Mouse (Mus musculus) heart, postnatal 10 days (tissue): ENCODE measurements around the gene Sh3kbp1. TPM values are rescaled to one million over a fixed set of nuclear protein-coding genes. Genes with fewer than 3 reads are reported as not detected.

Experiments
- DNase-seq, 2 experiments: peaks; one replicate each; pipeline ENCODE4 v3.0.0; 2021
- intact Hi-C: fragments of 180-260 bp; cut with DNase I; formaldehyde crosslinking; loops from one replicate; pipeline ENCODE4 v1.15.1; 2025
- total RNA-seq, 2 experiments: library from RNA; stranded (reverse); gene quantifications; 2 replicates each; pipeline ENCODE4 v1.2.3; 2021

Sh3kbp1 gene
- total RNA-seq, 2 experiments from 2014 or later = 214 to 218 TPM

DNA sequence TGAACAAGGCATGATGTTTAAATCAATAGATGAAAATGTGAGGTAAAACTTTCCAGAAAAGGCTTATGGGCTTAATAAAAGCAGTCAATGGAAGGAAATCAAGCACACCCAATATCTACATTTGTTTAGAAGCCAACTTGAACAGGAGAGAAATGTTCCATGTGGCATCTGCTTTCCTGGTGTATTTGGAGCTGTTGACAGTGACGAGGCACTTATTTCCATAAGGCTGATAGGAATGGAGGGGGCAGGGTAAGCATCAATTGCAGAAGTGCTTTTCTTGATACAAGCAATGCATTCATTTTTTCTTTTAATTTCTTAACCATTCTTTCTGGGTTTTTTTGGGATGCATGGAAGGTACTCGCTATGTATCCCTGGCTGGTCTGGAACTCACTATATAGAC lies 106.9 kb downstream of the Sh3kbp1 start:
- DNase-seq = no peak
- intact Hi-C loops = no loop called here

- intact Hi-C loops = no loop called here
- no peak for DNase-seq
Observed at GRCm38 (mm10) chrX:159735513-159736099, 108.5 kb downstream of the Sh3kbp1 start.

DNA sequence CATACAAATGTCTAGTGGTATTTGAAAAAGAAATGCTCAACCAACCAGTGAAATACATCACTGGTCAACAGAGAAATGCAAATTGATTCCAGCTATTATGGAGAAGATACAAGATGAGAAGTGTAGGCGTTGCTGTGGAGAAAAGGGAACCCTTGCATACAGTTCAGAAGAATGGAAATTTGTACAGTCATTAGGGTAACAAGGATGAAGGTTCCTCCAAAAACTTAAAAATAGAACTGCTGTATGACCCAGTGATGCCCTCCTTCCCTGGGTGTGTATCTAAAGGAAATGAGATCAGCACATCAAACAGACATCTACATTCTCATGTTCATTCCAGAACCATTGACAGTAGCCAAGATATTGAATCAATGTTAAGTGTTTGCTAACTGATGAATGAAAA lies 110.3 kb downstream of the Sh3kbp1 start:
- intact Hi-C loops = no loop called here
- no peak for DNase-seq

DNA sequence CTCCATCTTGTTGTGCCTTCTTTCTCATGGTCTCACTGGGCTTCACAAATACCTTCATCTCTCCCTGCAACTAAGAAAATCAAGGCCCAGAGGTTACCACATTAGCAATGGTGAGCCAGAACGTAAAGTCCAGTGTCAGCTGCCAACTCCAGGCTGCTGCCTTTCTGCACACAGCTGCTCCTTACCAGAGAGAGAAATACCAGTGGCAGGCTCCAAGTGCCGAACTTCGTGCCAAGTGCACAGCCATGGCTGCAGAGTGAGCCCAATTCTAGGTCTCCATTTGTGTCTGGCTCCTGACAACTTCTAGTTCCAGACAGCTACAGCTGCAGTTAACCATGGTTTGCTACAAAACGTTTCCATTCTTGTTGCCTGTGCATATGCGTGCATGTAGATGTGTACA lies 117.0 kb downstream of the Sh3kbp1 start:
- intact Hi-C loops = no loop called here
- peak; percentile 43 to 50 for DNase-seq

GRCm38 (mm10) chrX:159744620-159745019 lies 117.5 kb downstream of the Sh3kbp1 start:
- DNase-seq = no peak
- intact Hi-C loops = no loop called here

DNA sequence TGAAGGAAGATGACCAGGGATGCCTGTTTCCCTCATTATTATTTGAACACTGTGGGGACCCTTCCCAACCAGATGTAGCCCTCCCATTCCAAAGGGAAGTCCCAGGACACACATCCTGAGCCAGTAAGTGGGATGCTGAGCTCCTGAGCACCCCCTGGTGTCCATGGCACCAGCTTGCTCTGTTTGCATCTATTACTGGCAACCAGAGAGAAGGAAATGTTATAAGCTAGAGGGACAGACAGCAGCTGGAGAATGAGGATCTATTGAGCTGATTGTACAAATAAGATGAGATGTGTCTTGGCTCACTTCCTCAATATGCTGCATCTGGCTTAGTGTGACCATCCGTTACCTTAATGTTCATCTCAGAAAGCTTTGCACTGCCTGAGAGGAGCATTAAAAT lies 124.8 kb downstream of the Sh3kbp1 start:
- intact Hi-C loops = loop anchor here (1.0 to 10.0 kb wide), 3 partner anchors 126 to 365 kb away; no protein-coding TSS in a partner anchor
- DNase-seq = peak; percentile 44 to 62

GRCm38 (mm10) chrX:159756261-159756660 lies 129.2 kb downstream of the Sh3kbp1 start:
- intact Hi-C loops = loop anchor here (10.0 kb wide), 1 partner anchor 209 kb away; no protein-coding TSS in a partner anchor
- DNase-seq = no peak

DNA sequence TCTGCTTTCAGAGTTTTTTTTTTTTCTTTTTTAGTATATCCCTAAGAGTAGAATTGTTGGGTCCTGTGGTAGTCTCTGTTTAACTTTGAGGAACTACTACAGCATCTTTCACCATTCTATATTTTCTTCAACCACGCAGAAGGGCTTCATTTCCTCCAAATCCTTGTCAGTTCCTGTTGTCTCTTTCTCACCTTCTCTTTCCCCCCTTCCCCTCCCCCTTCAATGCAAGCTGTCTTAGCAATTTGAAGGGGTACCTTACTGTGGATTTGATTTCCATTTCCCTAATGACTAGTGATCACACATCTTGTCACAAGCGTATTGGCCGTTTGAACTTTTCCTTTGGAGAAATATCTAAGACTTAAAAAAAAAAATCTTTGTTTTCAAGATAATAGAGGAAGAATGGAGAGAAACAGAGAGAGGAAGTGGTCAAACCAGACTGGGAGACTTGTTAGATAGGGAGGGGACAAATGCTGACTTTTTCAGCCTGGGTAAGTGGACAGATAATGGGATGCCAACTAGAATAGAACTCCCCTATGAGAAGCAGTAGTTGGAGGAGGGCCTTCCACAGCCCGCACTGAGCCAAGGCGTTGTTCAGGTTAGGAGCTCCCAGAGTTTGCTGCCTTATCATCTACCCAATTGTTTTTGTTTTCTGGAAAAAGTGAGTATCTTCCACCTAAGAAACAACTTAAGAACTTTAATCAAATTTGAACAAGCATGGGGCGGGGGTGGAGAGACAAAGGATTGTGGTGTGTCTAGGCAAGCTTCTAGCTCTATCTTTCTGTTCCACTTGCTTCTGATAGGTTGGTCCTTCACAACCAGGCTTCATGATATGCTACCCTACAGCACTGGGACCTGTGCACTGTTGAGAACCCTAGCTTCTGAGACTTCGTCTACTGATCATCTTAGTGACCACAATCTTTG lies 130.1 kb downstream of the Sh3kbp1 start:
- no peak for DNase-seq
- intact Hi-C loops = loop anchor here (10.0 kb wide), 1 partner anchor 208 kb away; no protein-coding TSS in a partner anchor

GRCm38 (mm10) chrX:159757854-159758540 lies 130.9 kb downstream of the Sh3kbp1 start:
- DNase-seq = peak in 1 of 2 experiments; percentile 11

GRCm38 (mm10) chrX:159763801-159764200 lies 136.7 kb downstream of the Sh3kbp1 start:
- DNase-seq = no peak
- intact Hi-C loops = no loop called here

More at GRCm38 (mm10) chrX:159757854-159758540, 130.9 kb downstream of the Sh3kbp1 start:
- intact Hi-C loops = loop anchor here (10.0 kb wide), 1 partner anchor 207 kb away; no protein-coding TSS in a partner anchor

- DNase-seq = no peak
- intact Hi-C loops = loop anchor here (5.0 kb wide), 1 partner anchor 139 kb away; the partner anchor contains the start of gene Sh3kbp1
Observed at GRCm38 (mm10) chrX:159765850-159766249, 138.8 kb downstream of the Sh3kbp1 start.

GRCm38 (mm10) chrX:159769005-159769404 lies 141.9 kb downstream of the Sh3kbp1 start:
- DNase-seq = no peak

GRCm38 (mm10) chrX:159769773-159770172 lies 142.7 kb downstream of the Sh3kbp1 start:
- intact Hi-C loops = loop anchor here (5.0 kb wide), 1 partner anchor 142 kb away; the partner anchor contains the start of gene Sh3kbp1
- DNase-seq = no peak

More at GRCm38 (mm10) chrX:159769005-159769404, 141.9 kb downstream of the Sh3kbp1 start:
- intact Hi-C loops = loop anchor here (5.0 kb wide), 1 partner anchor 142 kb away; the partner anchor contains the start of gene Sh3kbp1

DNA sequence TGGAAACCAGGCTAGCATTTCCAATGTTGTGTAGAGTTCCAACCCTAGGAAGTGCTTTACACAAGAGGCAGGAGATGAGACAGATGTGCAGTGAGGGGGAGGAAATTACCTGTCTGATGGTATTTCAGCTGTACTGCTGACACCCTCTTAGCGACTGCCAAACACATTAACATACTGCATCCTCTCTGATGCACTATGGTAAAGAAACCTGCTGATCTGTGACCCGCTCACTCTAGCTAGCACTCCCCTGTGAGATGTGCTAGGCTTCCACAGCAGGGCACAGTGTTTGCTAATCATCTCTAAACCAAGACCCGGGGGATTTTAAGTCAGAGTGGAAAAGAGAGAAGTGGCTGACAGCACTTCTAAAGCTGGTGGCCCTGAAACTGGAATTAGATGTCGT lies 145.1 kb downstream of the Sh3kbp1 start:
- DNase-seq = no peak

GRCm38 (mm10) chrX:159775042-159775441 lies 148.0 kb downstream of the Sh3kbp1 start:
- no peak for DNase-seq
- intact Hi-C loops = no loop called here

More for the DNA sequence above, 145.1 kb downstream of the Sh3kbp1 start:
- intact Hi-C loops = no loop called here

DNA sequence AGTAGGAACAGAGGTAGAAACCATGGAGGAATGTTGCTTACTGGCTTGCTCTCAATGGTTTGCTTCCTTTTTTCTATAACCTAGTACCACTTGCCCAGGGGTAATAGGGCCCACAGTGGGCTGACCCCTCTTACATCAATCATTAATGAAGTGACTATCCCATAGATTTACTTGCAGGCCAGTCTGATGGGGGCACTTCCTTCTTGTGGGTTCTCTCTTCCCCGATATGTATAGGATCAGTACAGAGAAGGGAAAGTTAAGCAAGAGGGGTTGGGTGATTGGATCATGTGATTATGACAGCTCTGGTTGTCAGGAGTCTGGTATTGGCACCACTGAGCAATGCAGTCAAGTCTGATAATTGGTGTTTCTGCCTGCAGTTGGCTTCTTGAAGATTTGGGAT lies 151.7 kb downstream of the Sh3kbp1 start:
- DNase-seq = no peak
- intact Hi-C loops = no loop called here

DNA sequence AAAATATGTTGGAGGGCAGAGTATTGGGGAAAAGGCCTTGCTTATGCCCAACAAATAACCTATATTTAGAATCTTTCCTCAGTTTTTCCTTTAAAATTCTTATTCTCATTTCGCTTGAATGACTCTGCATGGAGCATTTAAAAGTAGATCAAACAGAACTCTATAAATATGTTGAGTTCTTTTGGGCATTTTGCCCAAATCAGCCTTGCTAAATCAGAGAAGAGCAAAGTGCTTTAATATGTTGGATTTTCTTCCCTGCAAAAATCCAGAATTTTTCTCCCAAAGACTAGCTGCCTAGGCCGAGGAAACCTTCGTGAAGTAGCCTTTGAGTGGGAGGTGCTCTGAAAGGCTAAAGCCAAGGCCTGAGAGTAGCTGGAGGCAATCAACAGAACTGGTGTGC lies 163.4 kb downstream of the Sh3kbp1 start:
- DNase-seq = no peak
- intact Hi-C loops = no loop called here

DNA sequence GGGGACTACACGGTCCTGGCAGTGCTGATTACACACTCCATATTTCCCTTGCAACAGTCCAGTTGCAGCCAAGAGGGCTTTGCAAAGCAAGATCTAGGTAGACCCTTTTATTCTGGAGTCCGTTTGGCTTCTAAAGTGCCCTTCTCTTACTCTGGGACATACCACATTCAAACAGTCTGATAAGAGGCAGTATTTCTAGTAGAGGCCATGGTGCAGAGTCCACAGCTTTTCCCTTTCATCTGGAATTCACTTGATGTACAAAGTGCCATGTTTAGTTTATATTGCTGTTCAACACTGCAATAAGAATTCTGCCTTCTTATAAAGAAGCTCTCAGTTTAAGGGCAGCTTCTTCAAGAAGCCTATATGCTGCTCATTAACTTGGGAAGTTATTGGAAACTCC lies 168.5 kb downstream of the Sh3kbp1 start:
- intact Hi-C loops = no loop called here
- no peak for DNase-seq

- intact Hi-C loops = no loop called here
- no peak for DNase-seq
Observed at GRCm38 (mm10) chrX:159804371-159804770, 177.3 kb downstream of the Sh3kbp1 start.

DNA sequence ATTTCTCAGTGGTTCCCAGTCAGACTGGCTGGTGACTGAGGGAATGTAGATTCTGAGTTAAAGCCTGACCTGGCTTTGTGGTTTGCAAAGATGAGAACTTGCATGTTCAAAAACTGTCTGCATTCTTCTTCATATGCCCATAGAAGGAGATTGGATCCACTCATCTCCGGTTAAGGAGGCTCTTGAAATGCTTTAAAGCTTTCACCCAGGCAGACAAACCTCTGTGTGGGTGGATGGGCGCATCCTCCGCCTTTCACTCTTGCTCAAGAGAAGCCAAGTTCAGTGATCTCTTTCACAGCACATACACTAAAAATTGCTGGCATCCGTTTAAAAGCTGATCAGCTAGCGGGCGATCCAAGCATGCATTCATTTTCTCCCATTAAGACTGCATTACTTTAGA lies 182.4 kb downstream of the Sh3kbp1 start:
- intact Hi-C loops = no loop called here
- no peak for DNase-seq

DNA sequence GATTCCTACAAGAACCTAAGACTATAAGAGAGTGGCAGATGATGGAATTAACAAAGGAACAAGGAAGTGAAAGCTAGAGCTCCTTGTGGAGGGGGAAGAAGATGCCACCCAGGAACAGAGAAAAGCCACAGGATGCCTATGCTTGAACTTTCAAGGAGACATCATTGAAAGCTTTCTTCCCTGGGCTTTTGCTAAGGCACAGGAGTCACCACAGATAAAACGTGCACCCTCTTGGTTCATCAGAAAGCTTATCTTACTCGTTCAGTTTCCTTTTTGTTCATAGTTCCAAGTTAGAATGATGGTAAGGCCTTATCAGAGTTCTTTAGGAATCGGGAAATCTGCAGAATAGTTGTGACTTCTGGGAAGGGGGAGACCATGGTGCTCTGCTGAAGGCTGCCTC lies 183.4 kb downstream of the Sh3kbp1 start:
- DNase-seq = no peak
- intact Hi-C loops = no loop called here
